Mouse (Mus musculus): ENCODE results near the gene Nabp1. TPM values are rescaled to one million over a fixed set of nuclear protein-coding genes. Genes with fewer than 3 reads are reported as not detected.

Nabp1 gene
- polyA plus RNA-seq, 1 experiment: 21.2 TPM

- Histone ChIP-seq H3K4me3 (no peak overlapping the region), H3K79me2 (ENCODE audit: control insufficient read depth, insufficient read depth) (no peaks in the 10 kb centered on the region), H3K27me3 (ENCODE audit: control insufficient read depth, insufficient read depth, insufficient read length) (no peaks in the 10 kb centered on the region), H3K36me3 (ENCODE audit: control insufficient read depth, insufficient read depth) (peaks cover 47% of the 10 kb centered on the region), H3ac (ENCODE audit: control insufficient read depth, insufficient read length) (no peak overlapping the region), H3K4me2 (ENCODE audit: low read depth) (no peak overlapping the region)
- TF ChIP-seq REST (IDR thresholded peaks at IDR 0.05; ENCODE audit: insufficient read depth, insufficient read length) (no peak), POLR2A (IDR thresholded peaks at IDR 0.05; ENCODE audit: insufficient read length, low read depth) (no peak), POLR2AphosphoS2 (IDR thresholded peaks at IDR 0.05; ENCODE audit: insufficient read length, low read depth) (no peak), CEBPB (IDR thresholded peaks at IDR 0.05; ENCODE audit: insufficient read depth, poor library complexity, severe bottlenecking) (no peak)
Observed at GRCm38 (mm10) chr1:51467181-51467580, 11.0 kb downstream of the Nabp1 start.

GRCm38 (mm10) chr1:51466385-51466784, 11.8 kb downstream of the Nabp1 start:
- Histone ChIP-seq H3K79me2 (ENCODE audit: control insufficient read depth, insufficient read depth) (no peaks in the 10 kb centered on the region), H3ac (ENCODE audit: control insufficient read depth, insufficient read length) (no peak overlapping the region), H3K36me3 (ENCODE audit: control insufficient read depth, insufficient read depth) (peaks cover 39% of the 10 kb centered on the region), H3K4me2 (ENCODE audit: low read depth) (no peak overlapping the region), H3K4me3 (no peak overlapping the region), H3K27me3 (ENCODE audit: control insufficient read depth, insufficient read depth, insufficient read length) (no peaks in the 10 kb centered on the region)
- TF ChIP-seq MYOG (IDR thresholded peaks at IDR 0.05; ENCODE audit: control insufficient read depth in 1 of 3, insufficient read depth in 1 of 3, insufficient read length in 2 of 3, low read depth in 2 of 3) (no peak), POLR2AphosphoS2 (IDR thresholded peaks at IDR 0.05; ENCODE audit: insufficient read length, low read depth) (peak; percentile 47)

GRCm38 (mm10) chr1:51465285-51465684, 12.9 kb downstream of the Nabp1 start:
- no peak overlapping the region for H3K4me2 ChIP-seq (ENCODE audit: low read depth)
- TF ChIP-seq REST (IDR thresholded peaks at IDR 0.05; ENCODE audit: insufficient read depth, insufficient read length) (no peak), POLR2AphosphoS2 (IDR thresholded peaks at IDR 0.05; ENCODE audit: insufficient read length, low read depth) (peak; percentile 48)

GRCm38 (mm10) chr1:51463038-51463437, 15.2 kb downstream of the Nabp1 start:
- peaks cover 7% of the 10 kb centered on the region for H3K36me3 ChIP-seq (ENCODE audit: control insufficient read depth, insufficient read depth)
- H3K27me3 ChIP-seq (ENCODE audit: control insufficient read depth, insufficient read depth, insufficient read length): no peaks in the 10 kb centered on the region
- no peak overlapping the region for H3K4me2 ChIP-seq (ENCODE audit: low read depth)
- no peaks in the 10 kb centered on the region for H3K79me2 ChIP-seq (ENCODE audit: control insufficient read depth, insufficient read depth)
- H3ac ChIP-seq (ENCODE audit: control insufficient read depth, insufficient read length): no peak overlapping the region
- TF ChIP-seq TCF12 (IDR thresholded peaks at IDR 0.05; ENCODE audit: insufficient read depth, poor library complexity, severe bottlenecking) (no peak), TCF3 (IDR thresholded peaks at IDR 0.05; ENCODE audit: insufficient read length, low read depth) (no peak), CEBPB (IDR thresholded peaks at IDR 0.05; ENCODE audit: insufficient read depth, poor library complexity, severe bottlenecking) (no peak), POLR2AphosphoS2 (IDR thresholded peaks at IDR 0.05; ENCODE audit: insufficient read length, low read depth) (no peak), REST (IDR thresholded peaks at IDR 0.05; ENCODE audit: insufficient read depth, insufficient read length) (no peak), MYOG (IDR thresholded peaks at IDR 0.05; ENCODE audit: control insufficient read depth in 1 of 3, insufficient read depth in 1 of 3, insufficient read length in 2 of 3, low read depth in 2 of 3) (no peak), E2F4 (IDR thresholded peaks at IDR 0.05; ENCODE audit: insufficient read depth) (no peak), MYOD1 (IDR thresholded peaks at IDR 0.05; ENCODE audit: control insufficient read depth in 1 of 3, insufficient read length in 2 of 3, low read depth in 2 of 3) (no peak), USF1 (IDR thresholded peaks at IDR 0.05; ENCODE audit: low read depth) (no peak), MAX (IDR thresholded peaks at IDR 0.05; ENCODE audit: low read depth) (no peak), POLR2A (IDR thresholded peaks at IDR 0.05; ENCODE audit: insufficient read length, low read depth) (no peak), SRF (IDR thresholded peaks at IDR 0.05; ENCODE audit: control insufficient read depth, insufficient read length, low read depth) (no peak)
- no peak overlapping the region for H3K4me3 ChIP-seq

More at GRCm38 (mm10) chr1:51465285-51465684, 12.9 kb downstream of the Nabp1 start:
- no peaks in the 10 kb centered on the region for H3K27me3 ChIP-seq (ENCODE audit: control insufficient read depth, insufficient read depth, insufficient read length)
- no peak overlapping the region for H3ac ChIP-seq (ENCODE audit: control insufficient read depth, insufficient read length)
- no peaks in the 10 kb centered on the region for H3K79me2 ChIP-seq (ENCODE audit: control insufficient read depth, insufficient read depth)
- peaks cover 28% of the 10 kb centered on the region for H3K36me3 ChIP-seq (ENCODE audit: control insufficient read depth, insufficient read depth)
- H3K4me3 ChIP-seq: no peak overlapping the region

- Histone ChIP-seq H3ac (ENCODE audit: control insufficient read depth, insufficient read length) (no peak overlapping the region), H3K79me2 (ENCODE audit: control insufficient read depth, insufficient read depth) (no peaks in the 10 kb centered on the region), H3K27me3 (ENCODE audit: control insufficient read depth, insufficient read depth, insufficient read length) (no peaks in the 10 kb centered on the region), H3K36me3 (ENCODE audit: control insufficient read depth, insufficient read depth) (no peaks in the 10 kb centered on the region), H3K4me2 (ENCODE audit: low read depth) (no peak overlapping the region), H3K4me3 (no peak overlapping the region)
- TF ChIP-seq TCF12 (IDR thresholded peaks at IDR 0.05; ENCODE audit: insufficient read depth, poor library complexity, severe bottlenecking) (no peak), REST (IDR thresholded peaks at IDR 0.05; ENCODE audit: insufficient read depth, insufficient read length) (no peak), E2F4 (IDR thresholded peaks at IDR 0.05; ENCODE audit: insufficient read depth) (no peak), POLR2AphosphoS2 (IDR thresholded peaks at IDR 0.05; ENCODE audit: insufficient read length, low read depth) (no peak), MYOD1 (IDR thresholded peaks at IDR 0.05; ENCODE audit: control insufficient read depth in 1 of 3, insufficient read length in 2 of 3, low read depth in 2 of 3) (no peak), SRF (IDR thresholded peaks at IDR 0.05; ENCODE audit: control insufficient read depth, insufficient read length, low read depth) (no peak)
Observed at GRCm38 (mm10) chr1:51458731-51459450, 19.3 kb downstream of the Nabp1 start.
